Mouse (Mus musculus) right cerebral cortex, postnatal 4 days (tissue): ENCODE measurements at regions not wholly inside any gene's neighbourhood (a gene's known extent, or its start where the extent isn't known, plus 50 kb on each side); places are given as distances from the start of the nearest gene placed in this dataset.
A peak's percentile ranks its signal among the peaks of the same experiment; 100 is the strongest.
"Not testable (repeated sequence)": the region's sequence is repeated elsewhere in the genome, so short reads cannot be mapped to it uniquely, and the experiment has no call there.

Experiments used
- DNase-seq: peaks from one replicate; pipeline ENCODE4 v3.0.0-alpha.2; 2022

DNA sequence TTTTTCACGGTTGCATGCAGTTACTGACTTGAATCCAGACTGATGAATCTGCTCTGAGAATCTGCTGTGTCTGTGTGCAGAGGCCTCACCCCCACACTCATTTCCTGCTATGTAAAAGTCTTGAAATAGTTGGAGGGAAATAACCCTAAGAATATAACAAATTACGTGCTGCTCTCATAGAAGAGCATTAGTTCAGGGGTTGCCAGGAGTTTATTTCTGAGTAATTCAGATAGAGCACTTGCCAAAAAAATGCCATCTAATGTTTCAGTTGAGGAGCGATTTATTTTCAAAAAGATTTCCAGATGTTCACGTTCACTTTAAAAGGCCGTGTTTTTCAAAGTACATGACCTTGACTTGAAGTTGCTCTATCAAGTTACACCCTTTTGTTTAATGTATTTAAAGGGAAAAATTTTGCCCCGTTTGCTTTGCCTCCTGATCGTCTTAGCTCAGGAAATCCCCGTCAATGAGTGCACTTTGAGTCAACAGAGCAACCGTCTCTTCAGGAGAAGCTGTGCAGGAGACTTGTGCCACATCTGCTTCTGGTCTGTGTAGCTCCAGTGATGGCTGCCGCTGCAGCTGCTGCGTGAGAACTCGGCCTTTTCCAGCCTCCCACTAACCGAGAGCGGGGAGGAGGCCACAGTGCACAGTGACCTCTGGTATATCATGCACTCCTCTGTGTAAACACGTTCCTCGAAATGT is 50.9 kb upstream of the Sec61g start:
- no peak for DNase-seq

DNA sequence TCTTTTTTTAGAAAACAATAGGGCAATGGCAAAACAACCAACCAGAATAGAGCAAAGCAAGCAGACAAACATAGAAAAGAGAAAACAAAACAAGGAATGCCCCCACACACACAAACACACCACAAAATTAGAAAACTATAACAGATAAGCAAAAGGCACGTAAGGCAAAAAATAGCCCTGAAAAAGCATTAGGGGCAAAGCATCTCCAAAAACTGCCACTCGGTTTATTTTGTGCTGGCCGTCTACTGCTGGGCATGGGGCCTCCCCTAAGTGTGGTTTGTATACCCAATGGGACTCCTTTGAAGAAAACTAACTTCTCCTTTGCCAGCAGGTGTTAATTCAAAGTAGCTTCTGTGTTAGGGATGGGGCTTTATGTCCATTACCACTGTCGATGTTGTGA is 53.4 kb upstream of the Sec61g start:
- DNase-seq, result no peak

DNA sequence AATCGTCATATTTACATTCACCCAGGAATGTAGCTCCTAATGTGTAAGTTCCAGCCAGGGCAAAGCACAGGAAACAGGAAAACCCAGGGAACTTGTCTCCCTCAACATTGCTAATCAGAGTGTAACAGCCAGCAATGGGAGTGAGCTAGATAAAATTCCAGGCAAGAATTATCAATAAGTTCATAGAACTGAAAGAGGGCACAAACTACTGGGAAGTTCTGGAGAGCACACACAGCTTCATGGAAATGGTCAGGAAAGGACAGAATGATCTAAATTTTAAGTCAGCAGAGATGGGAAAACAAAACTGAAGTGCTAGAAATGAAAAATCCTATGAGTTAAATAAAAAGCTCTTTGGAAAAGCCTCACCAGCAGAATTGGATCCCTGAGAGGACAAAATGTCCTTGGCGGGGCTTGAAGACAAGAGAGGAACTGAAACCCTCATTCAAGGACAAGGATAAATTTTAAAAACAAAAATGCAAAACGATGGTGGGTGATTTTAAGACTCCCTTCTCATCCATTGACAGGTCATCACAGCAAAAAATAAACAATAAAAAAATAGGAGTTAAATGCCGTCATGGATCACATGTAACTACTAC is 80.9 kb upstream of the Sec61g start:
- no peak for DNase-seq

DNA sequence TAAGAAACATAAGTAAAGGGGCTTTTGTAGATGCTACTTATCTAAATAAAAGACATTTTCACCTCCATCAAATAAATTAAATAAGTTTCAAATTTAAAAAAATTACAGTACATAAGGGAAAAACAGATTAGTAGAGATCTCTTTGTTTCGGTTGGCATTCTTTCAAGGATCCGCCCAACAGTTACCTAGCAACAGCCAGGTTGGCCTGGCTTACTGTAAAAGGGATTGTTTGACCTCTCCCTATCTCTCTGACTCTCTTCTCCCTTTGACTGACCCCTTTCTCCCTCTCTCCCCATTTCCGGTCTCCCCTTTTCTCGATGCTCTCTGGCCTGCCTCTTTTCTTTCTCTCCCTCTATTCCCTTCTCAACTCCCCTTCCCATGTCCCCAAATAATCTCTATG is 82.3 kb upstream of the Sec61g start:
- DNase-seq, result no peak

DNA sequence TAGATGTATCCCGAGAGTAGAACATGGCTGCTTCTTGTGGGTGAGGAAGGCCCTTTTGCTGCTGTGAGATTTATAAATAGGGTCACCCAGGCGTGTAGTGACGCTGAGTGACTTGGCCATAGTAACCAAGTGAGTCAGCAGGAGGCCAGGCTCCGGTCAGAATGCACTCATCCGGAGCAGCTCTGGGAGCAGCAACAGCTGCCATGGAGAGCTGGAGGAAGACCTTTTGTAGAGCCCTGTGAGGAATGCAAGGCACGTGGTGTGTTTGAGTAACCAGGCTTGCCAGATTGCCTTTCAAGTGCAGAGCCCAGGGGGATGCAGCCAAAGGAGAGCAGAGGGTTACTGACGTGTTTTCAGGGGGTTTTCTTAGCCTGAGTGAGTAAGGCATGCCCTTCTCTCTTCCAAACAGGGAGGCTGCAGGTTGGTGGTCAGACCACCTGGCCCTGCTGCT is 83.2 kb upstream of the Sec61g start:
- DNase-seq, result peak; percentile 37

DNA sequence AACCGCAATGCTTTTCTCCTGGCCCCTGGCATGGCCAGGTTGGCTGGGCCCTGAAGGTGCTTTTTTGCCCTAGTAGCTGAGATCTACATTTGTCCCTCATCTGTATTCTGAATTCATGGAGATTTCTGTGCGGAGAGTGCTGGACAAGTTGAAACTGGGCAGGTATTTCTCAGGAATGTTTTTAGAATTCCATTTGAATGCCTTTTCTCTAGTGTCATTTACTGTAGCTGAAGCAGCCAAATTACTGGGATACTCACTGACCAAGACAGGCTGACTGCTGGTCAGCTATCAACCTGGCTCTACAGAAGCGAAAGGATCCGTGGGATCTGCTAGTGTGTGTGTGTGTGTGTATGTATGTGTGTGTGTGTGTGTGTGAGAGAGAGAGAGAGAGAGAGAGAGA is 83.7 kb upstream of the Sec61g start:
- no peak for DNase-seq

DNA sequence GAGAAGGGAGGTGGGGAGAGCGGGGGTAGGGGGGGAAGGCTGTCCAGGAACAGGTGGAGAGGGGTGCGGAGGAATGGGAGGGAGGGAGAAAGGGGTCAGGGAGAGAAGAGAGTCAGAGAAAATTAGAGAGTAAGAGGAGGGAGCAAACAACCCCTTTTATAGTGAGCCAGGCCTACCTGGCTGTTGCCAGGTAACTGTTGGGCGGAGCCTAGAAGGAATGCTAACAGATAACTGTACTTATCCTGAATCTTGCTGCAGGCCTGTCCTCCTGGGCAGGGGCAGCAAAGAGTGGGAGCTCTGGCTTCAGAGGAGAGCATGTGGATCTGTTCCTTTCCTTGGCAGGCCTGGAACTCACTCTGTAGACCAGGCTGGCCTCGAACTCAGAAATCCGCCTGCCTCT is 84.5 kb upstream of the Sec61g start:
- DNase-seq, result no peak

DNA sequence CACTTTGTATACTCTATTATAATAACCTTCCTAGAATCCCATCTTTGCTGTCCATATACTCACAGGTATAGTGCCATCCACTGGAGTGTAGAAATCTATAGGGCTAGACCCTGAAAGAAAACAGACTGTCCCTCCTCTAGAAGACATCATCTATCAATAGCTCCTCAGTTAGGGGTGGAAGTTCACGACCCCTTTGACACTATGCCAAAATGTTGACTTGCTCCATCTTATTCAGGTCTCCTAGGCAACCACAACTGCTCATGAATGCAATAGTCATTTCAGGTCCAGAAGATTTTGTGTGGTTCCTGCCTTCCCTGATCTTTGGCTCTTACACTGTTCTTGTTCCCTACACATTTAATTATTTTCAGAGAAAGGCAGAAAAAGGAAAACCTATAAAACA is 86.5 kb upstream of the Sec61g start:
- no peak for DNase-seq

DNA sequence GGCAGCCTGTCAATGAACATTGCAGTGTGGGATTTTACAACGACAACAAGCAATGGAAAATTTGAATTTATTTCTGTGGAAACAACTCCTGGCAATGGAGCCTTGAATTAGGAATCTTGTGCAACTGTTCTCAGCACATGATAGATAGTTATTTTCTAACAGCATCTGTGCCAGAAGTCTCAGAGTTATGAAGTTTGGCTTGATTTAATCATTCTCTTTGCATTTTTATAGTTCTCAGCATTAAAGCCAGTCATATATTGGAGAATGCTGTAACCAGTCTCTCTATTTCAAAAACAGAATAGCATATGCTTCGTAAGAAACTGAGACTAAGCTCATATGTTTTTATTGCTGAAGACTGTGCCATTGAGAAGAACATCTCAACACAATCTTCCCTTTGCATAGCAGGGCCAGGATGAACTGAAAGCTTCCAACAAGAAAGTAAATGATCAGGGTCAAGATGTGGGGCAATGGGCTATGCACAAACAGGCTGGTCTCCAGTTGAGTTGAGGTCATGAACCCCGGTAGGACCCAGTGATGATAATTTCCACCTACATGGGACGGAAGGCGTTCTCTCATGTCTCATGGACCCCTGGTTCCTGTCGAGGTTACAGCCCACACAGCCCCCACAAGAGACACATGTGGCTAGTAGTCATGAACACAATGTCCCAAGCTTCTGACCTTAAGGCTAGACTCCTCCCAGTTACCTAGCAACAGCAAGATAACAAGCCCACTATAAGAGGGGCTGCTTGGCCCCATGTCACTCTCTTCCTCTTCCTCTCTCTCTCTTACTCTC is 89.0 kb upstream of the Sec61g start:
- DNase-seq, result no peak

DNA sequence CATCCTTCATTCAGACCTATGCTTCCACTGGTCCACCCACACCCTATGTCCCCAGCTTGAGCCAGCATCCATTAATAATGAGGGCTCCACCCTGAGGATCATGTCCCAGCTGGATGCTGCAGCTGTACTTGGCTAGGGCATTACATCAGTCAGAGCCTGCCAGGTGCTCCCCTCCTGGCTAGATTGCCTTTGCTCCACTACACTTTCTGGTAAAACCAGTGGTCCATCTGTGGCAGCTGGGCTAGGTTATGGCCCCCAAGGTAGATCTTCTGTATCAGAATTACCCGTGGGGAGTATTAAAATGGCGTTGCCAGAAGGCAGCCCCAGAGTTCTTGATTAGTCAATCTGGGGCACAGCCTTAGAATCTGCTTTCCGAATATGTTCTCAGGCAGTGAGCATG is 94.7 kb upstream of the Sec61g start:
- DNase-seq, result no peak

DNA sequence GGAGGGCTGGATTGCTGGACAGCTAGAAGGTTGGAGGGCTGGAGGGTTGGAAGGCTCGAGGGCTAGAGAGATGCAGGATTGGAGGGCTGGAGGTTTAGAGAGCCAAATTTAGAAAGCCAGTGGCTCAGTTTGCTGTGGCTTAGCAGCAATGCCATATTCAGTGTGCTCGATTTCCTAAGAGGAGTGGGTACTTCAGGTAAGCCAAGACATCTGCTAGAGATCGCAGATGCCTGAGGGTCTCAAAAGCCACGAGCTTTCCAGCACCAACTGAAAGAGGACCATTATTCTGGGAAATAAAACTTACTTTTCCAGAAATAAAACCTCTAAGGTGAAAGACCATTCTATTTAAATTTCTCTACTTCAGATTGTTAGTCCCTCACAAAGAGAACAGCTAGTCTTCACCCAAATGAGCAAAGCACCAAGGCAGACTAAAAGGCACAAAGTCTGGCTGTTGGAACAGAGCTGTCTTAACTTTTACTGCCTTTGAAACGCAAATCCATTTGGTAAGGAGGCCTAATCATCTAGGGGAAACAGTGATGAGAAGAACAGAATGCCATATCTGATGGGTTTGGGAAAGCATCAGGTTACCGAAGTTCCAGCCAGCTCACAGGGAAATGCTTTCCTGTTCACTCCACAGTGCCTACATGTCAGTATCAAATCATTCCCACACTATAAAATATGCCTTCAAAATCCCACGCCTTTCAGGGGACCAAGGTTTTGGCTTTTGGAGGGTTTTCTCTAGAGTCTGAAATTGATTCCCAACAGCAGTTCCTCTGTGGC is 98.3 kb upstream of the Sec61g start:
- no peak for DNase-seq

DNA sequence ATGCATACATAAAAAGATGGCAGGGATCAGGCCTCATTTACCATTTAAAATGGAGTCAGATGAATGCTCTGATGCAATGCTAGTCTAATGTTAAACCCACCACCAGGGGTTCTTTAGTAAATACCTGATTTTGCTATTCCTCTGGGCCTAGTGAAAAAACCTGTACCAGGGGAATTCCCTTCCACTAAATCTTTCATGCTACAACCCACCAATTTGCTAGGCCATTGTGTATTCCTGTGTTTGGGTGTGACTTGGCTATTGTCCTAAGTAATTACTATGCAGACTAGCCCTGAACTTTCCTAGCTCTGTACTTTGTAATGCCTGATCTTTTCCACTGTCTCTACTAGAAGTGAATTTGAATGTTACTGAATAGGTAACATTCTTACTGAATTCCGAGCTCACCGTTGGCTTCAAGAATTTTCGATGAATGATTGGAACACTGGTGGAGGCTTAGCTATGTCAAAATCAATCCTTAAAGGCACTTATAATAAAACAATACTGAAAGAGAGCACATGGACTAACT is 99.7 kb upstream of the Sec61g start:
- not testable (repeated sequence) for DNase-seq

DNA sequence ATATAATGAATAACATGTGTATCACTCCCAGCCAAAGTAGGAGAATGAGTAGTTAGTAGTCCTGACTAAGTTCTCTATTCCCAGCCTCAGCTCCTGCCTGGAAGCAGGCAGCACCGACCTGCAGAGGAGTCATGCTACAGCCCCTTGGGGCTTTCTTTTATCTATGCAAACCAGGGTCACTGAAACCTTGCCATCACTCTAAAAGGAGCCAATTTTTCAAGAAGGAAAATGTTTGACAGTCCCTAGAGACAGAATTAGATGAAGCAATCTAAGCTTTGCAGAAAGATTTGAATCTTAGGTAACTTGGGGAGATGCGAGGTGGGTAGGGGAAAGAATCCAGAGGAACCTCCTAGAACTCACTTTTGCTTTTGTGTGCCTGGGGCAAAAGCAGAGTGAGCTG is 103.5 kb upstream of the Sec61g start:
- DNase-seq, result no peak

DNA sequence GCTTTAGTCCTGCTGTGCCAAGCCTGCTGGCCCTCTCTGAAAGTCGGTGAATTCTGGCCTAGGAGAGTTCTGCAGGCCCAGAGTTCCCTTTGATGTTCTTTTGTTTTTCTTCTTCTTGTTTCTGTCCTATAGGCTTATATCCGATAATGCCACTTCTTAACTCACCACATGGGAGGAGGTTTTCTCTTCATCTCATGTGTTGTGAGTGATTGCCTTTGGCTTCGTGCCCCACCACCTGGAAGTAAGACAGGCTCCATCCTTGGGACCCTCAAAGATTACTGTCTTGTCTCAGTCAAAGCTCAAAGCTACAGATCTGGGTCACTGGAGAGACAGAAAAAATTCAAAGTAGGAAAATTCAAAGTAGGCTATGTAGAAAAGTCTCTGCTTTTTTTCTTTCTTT is 104.2 kb upstream of the Sec61g start:
- DNase-seq, result no peak

DNA sequence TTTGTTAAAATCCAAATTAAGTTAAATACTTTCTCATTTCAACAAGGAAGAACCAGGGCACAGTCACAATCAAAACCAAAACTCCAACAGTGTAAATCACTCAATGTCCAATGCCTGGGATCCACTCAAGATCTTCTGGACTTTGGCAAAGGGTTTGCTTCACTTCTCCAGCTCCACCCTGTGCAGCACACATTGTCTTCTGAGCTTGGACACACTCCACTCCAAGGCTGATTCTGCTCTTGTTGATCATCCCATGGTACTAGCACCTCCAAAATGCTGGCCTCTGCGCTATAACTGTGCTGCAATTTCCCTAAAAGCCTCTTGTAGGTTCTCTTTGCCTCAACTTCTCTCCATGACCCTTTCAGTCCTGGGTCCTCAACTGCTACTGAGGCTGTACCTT is 111.5 kb upstream of the Sec61g start:
- no peak for DNase-seq

DNA sequence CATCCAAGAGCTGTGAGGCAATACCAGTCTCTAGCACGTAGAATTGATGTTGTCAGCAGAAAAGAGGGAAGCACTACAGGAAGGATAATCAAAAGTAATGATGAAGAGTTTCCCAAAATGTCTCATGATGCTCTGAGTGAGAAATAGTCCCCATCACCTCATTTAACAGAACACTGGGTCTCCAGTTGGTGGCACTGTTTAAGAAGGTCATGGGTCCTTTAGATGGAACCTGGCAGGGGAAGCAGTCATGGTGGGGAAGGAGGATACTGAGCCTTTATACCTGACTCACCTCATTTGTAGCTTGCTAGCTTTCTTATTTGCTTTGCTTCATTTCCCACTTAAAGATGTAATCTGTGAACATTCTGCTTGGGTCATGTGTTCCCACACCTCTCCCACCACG is 115.4 kb upstream of the Sec61g start:
- no peak for DNase-seq

DNA sequence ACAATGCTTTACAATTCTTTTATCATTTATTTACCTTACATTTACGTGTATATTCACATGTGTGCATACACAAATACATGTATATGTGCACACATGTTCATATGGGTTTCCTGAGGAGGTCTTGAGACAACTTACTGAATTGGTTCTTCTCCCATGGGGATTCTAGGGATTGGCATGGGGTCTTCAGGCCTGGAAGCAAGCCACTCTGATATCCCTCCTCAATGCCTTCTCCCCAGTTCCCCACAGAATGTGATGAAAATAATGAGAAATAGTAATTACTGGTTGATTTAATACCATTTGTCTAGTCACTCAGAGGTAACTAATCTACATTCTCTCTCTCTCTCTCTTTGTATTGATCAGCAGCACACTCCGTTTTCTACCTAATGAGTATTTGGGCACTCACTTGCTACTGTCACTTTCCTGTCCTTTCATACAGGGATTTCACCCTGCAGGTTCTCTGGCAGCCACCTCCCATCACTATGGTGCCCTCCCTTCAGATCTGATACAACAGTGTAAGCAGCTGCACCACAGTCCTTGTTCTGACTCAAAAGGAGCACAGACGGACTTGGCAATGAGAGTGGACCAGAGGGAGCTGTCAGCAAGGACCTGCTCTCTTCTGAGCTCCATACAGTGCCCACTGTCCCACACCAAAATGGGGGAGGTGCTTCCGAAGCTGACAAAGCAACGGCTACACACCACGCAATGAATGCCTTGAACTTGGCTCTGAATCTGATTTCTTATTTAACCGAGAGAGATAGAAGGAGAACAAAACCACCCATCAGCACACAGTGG is 119.2 kb upstream of the Sec61g start:
- peak; percentile 5 for DNase-seq

DNA sequence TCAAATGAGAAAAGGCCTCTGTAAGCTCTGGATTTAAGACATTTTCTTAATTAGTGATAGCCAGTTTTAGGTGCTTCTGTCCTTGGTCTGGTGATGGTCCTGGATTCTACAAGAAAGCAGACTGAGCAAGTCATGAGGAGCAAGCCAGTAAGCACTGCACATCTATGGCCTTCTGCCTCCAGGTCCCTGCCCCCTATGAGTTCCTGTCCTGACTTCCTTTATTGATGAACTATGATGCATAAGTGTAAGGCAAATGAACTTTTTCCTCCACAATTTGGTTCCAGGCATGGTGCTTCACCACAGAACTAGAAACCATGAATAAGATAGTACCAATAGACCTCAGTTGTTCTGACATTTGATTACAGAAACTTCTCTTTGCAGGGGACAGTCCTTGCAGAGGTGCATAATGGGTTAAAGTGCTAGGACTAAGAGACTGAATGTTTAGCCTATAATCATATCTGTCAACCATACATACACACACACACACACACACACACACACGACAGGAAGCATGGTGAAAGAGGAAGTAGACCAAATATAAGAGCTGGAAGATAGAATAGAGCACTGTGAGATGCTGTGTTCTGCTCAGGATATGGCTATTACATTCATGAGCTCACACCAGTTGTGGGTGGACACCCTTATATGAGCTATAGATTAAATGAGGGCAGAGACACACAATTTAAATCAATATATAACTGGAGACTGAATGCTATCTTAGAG is 121.3 kb upstream of the Sec61g start:
- no peak for DNase-seq

DNA sequence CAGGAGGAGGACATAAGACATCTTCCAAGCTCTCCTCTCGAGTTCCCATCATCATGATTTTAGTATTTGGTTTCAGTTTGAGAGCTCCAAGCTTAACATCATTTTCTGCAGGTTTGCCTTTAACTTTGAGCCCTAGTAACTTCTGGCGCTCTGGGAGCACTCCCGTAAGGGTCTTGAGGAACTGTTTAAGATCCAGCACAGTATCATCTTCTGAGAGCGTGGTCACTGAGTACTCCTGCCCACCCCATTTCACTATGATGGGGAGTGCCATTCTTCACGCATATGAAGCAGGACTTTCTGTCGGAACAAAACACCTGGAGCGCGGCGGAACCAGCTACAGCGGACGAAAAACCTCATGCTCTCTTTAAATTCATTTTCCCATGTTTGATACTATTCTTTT is 116.2 kb upstream of the Egfr start:
- DNase-seq, result not testable (repeated sequence)

DNA sequence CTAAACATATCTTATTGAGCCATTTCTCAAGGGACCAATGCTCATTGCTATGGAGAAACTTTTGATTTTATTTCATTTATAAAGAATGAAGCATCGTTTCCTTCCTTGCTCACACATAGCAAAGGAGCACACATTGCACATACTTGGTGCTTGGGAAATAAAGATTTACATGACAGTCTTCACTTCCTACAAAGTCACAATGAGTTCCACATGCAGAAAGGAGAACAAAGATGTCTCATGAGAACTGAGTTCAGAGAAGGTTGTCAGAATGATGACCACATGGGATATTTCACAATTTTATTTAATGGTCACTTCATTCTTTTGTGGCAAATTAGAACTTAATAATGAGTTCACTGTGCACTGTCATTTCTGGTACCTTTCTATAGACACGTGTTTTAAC is 114.3 kb upstream of the Egfr start:
- no peak for DNase-seq

DNA sequence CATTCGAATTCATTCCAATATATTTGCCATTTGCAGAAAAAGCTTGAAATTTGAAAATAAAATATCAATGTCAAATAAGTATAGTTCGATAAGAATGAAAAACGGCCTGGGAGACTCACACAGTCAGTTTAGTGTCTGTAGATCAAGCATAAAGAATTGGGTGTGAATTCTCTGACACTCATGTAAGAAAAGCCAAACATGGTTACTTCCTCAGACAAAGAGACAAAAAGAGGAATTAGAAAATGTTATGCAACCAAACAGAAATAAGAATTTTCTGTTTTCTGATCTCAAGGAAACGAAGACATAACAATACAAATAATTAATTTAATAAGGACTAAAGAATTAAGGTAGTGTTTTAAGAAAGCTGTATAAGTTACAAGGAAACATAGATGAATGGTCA is 113.7 kb upstream of the Egfr start:
- no peak for DNase-seq

DNA sequence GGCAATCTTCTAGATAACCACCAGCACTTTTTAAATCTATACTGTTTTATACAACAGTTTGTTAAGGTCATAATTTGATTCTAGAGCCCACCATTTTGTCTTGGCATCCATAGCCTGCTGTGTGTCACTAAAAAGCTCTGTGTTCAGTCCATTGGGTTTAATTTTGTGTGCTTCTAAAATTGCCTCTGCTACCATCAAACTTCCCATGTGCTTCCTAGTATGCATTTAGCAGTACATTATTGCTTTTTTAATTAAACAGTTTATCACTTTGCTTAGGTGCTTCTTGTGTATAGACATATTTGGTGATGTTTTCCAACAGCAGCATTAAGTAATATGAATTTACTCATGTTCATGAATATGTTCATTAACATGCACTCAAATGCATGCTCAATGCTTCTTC is 102.4 kb upstream of the Egfr start:
- DNase-seq, result no peak
